Mouse (Mus musculus) limb, embryonic 14.5 days (tissue): Measurements from ENCODE around the gene Mxra7. TPM values are rescaled to one million over a fixed set of nuclear protein-coding genes. Genes with fewer than 3 reads are reported as not detected.

Experiments
- ATAC-seq: fragments of 200-750 bp; cut with Nextera tagmentation; 2 replicates; pipeline ENCODE4 v1.8.0; 2017; ENCODE audit warnings: low read depth, moderate number of reproducible peaks, moderate TSS enrichment; ENCODE audit not compliant: low FRiP score
- DNase-seq: peaks from one replicate; pipeline ENCODE4 v3.0.0-alpha.2; 2015; ENCODE audit warnings: low spot score
- H3K27ac ChIP-seq: fragments of 300-500 bp; sonication (generic); replicated peaks from 2 replicates; pipeline ENCODE4 v1.5.1; 2014; ENCODE audit warnings: low read depth, mild to moderate bottlenecking, low read length, moderate library complexity, mixed read lengths
- H3K27me3 ChIP-seq: fragments of 300-500 bp; sonication (generic); 2 replicates; pipeline ENCODE4 v1.6.1; 2014; ENCODE audit warnings: low read length, mixed read lengths; ENCODE audit not compliant: control insufficient read depth, insufficient read depth
- H3K36me3 ChIP-seq: fragments of 300-500 bp; sonication (generic); 2 replicates; pipeline ENCODE4 v1.6.1; 2014; ENCODE audit warnings: mild to moderate bottlenecking, low read length, moderate library complexity, mixed read lengths; ENCODE audit not compliant: control insufficient read depth, insufficient read depth
- H3K4me1 ChIP-seq: fragments of 300-500 bp; sonication (generic); 2 replicates; pipeline ENCODE4 v1.6.1; 2014; ENCODE audit warnings: antibody characterized with exemption, low read length, mixed read lengths; ENCODE audit not compliant: control insufficient read depth, insufficient read depth
- H3K4me2 ChIP-seq: fragments of 300-500 bp; sonication (generic); replicated peaks from 2 replicates; pipeline ENCODE4 v1.6.1; 2014; ENCODE audit warnings: low read depth, mild to moderate bottlenecking, low read length, moderate library complexity; ENCODE audit not compliant: severe bottlenecking
- H3K4me3 ChIP-seq: fragments of 300-500 bp; sonication (generic); replicated peaks from 2 replicates; pipeline ENCODE4 v1.5.1; 2014; ENCODE audit warnings: low read length
- H3K9ac ChIP-seq: fragments of 300-500 bp; sonication (generic); 2 replicates; pipeline ENCODE4 v1.6.1; 2014; ENCODE audit warnings: mild to moderate bottlenecking, low read depth, low read length, moderate library complexity; ENCODE audit not compliant: severe bottlenecking
- H3K9me3 ChIP-seq: fragments of 300-500 bp; sonication (generic); 2 replicates; pipeline ENCODE4 v1.6.1; 2016; ENCODE audit warnings: low read length; ENCODE audit not compliant: control insufficient read depth
- POLR2A ChIP-seq: fragments of 200-500 bp; IDR thresholded peaks from 2 replicates; pipeline ENCODE4 v1.8.0; 2012; ENCODE audit warnings: inconsistent platforms, mild to moderate bottlenecking, moderate library complexity, borderline replicate concordance; ENCODE audit not compliant: insufficient read depth, insufficient read length; ENCODE audit errors: extremely low read depth
- WGBS: fragments of 180-500 bp; shearing (Covaris S2); extraction: QIAGEN DNeasy Blood & Tissue Kit; methylation state at CpG from one replicate; pipeline ENCODE4 v1.1.7; 2014; 5-methylcytosine and 5-hydroxymethylcytosine counted together
- polyA plus RNA-seq, 2 experiments: library from polyadenylated mRNA; depleted of rRNA in 1 of 2; stranded (reverse) in 1 of 2; unstranded in 1 of 2; fragments of >200 nt; fragmentation: Nextera tagmentation in 1 of 2; extraction: Ambion mirVana in 1 of 2; gene quantifications; 2 replicates each; pipeline versions ENCODE4 v1.2.1 to v1.2.3; 2012 to 2014

Mxra7 gene
- polyA plus RNA-seq, 2 experiments = 11.0 to 21.9 TPM

GRCm38 (mm10) chr11:116852891-116853511 lies 25.2 kb upstream of the Mxra7 start, which contains the start of gene Srsf2:
Gene Srsf2 (minus strand): TSS chr11:116853094.
- WGBS = 0% methylated on average over 28 of the region's 74 CpGs
- Histone ChIP-seq H3K27me3 (no peaks in the 10 kb centered on the region), H3K9ac (peak within 1 kb of the TSS; percentile 95), H3K4me1 (peaks cover 12% of the 10 kb centered on the region), H3K36me3 (peaks cover 45% of the 10 kb centered on the region), H3K27ac (peak within 1 kb of the TSS; percentile 97), H3K4me3 (peak within 1 kb of the TSS; percentile 100), H3K9me3 (no peaks in the 10 kb centered on the region), H3K4me2 (peak within 1 kb of the TSS; percentile 76)
- peak; percentile 100 for TF ChIP-seq POLR2A
- peak; percentile 96 for DNase-seq
- peak; percentile 86 for ATAC-seq

- Histone ChIP-seq H3K27ac (peak within 1 kb of the TSS; percentile 97), H3K4me2 (peak within 1 kb of the TSS; percentile 76), H3K36me3 (peaks cover 51% of the 10 kb centered on the region), H3K27me3 (no peaks in the 10 kb centered on the region), H3K9ac (peak within 1 kb of the TSS; percentile 95), H3K4me1 (peaks cover 12% of the 10 kb centered on the region), H3K4me3 (peak within 1 kb of the TSS; percentile 100), H3K9me3 (no peaks in the 10 kb centered on the region)
- TF ChIP-seq POLR2A = no peak
- under 1% methylated on average over 66 of the region's 91 CpGs for WGBS
- peak; percentile 25; the same call in 1 of the 2 replicates for ATAC-seq
- peak; percentile 70 for DNase-seq
Measured at GRCm38 (mm10) chr11:116852291-116852890, 24.5 kb upstream of the Mxra7 start, which contains the start of gene Mfsd11. Gene Mfsd11 (plus strand): TSS chr11:116852440.

- peak overlapping the region; percentile 97 for H3K27ac ChIP-seq
- no peaks in the 10 kb centered on the region for H3K9me3 ChIP-seq
- peak overlapping the region; percentile 100 for H3K4me3 ChIP-seq
- no peak for ATAC-seq
- H3K9ac ChIP-seq = peak overlapping the region; percentile 95
- H3K4me1 ChIP-seq = peaks cover 12% of the 10 kb centered on the region
- peaks cover 53% of the 10 kb centered on the region for H3K36me3 ChIP-seq
- no peaks in the 10 kb centered on the region for H3K27me3 ChIP-seq
- under 1% methylated on average over 23 of the region's 29 CpGs for WGBS
- no peak for TF ChIP-seq POLR2A
- peak overlapping the region; percentile 76 for H3K4me2 ChIP-seq
- DNase-seq = no peak
Measured at GRCm38 (mm10) chr11:116851576-116852290, 23.9 kb upstream of the Mxra7 start.

- Histone ChIP-seq H3K9ac (peak overlapping the region; percentile 95), H3K27ac (no peak overlapping the region), H3K27me3 (no peaks in the 10 kb centered on the region), H3K36me3 (peaks cover 57% of the 10 kb centered on the region), H3K4me2 (peak overlapping the region; percentile 76), H3K4me3 (peak overlapping the region; percentile 100), H3K9me3 (no peaks in the 10 kb centered on the region), H3K4me1 (peaks cover 12% of the 10 kb centered on the region)
- TF ChIP-seq POLR2A = no peak
- DNase-seq (no peak), ATAC-seq (no peak)
- WGBS = 38% methylated on average over 6 of the region's 6 CpGs
Measured at GRCm38 (mm10) chr11:116850833-116851477, 23.1 kb upstream of the Mxra7 start.

- peak overlapping the region; percentile 76 for H3K4me2 ChIP-seq
- peaks cover 57% of the 10 kb centered on the region for H3K36me3 ChIP-seq
- H3K4me3 ChIP-seq = peak overlapping the region; percentile 100
- ATAC-seq (no peak), DNase-seq (no peak)
- 62% methylated on average over 4 of the region's 4 CpGs for WGBS
- H3K9ac ChIP-seq = peak overlapping the region; percentile 95; the same call in 1 of the 2 replicates
- H3K27ac ChIP-seq = no peak overlapping the region
- no peaks in the 10 kb centered on the region for H3K27me3 ChIP-seq
- H3K9me3 ChIP-seq = no peaks in the 10 kb centered on the region
- TF ChIP-seq POLR2A = no peak
- peaks cover 12% of the 10 kb centered on the region for H3K4me1 ChIP-seq
Measured at GRCm38 (mm10) chr11:116850085-116850484, 22.2 kb upstream of the Mxra7 start.
